Mouse (Mus musculus): ENCODE data around the gene Kdsr. TPM values are rescaled to one million over a fixed set of nuclear protein-coding genes. Genes with fewer than 3 reads are reported as not detected.

The Kdsr gene
- polyA plus RNA-seq, 1 experiment from 2014 or later, result 8.0 TPM

GRCm38 (mm10) chr1:106714530-106714981 lies 45.0 kb downstream of the Kdsr start:
- H3K36me3 ChIP-seq (replicated peaks; ENCODE audit: insufficient read depth, low read length), result no peaks in the 10 kb centered on the region
- no peak for TF ChIP-seq EP300 (IDR thresholded peaks at IDR 0.05; ENCODE audit: low read depth)
- TF ChIP-seq CTCF (IDR thresholded peaks at IDR 0.05; ENCODE audit: low read depth), result no peak
- peak overlapping the region; percentile 71 for H3K4me3 ChIP-seq (ENCODE audit: low read depth, low read length)
- WGBS (ENCODE audit: insufficient replicate concordance), result 5% methylated on average over 12 of the region's 21 CpGs
- H3K27me3 ChIP-seq (ENCODE audit: insufficient read depth, low read length), result peaks cover 25% of the 10 kb centered on the region
- ATAC-seq (peak; percentile 38; the same call in 1 of the 2 replicates), DNase-seq (no peak)
- peaks cover 7% of the 10 kb centered on the region for H3K4me1 ChIP-seq (ENCODE audit: insufficient read depth)
- H3K9ac ChIP-seq (replicated peaks), result peak overlapping the region; percentile 64
- peak overlapping the region; percentile 92 for H3K4me2 ChIP-seq (ENCODE audit: low read depth, low read length)
- no peaks in the 10 kb centered on the region for H3K9me3 ChIP-seq (ENCODE audit: low read length)
- H3K27ac ChIP-seq (ENCODE audit: low read depth), result 0 out of 2 replicates have a peak overlapping the region, but pooled peaks have one; percentile 39

GRCm38 (mm10) chr1:106713621-106714529 lies 45.7 kb downstream of the Kdsr start, which contains the start of gene Bcl2:
Gene Bcl2 (minus strand): TSS chr1:106714274.
- 1% methylated on average over 65 of the region's 95 CpGs for WGBS (ENCODE audit: insufficient replicate concordance)
- no peaks in the 10 kb centered on the region for H3K9me3 ChIP-seq (ENCODE audit: low read length)
- peak within 1 kb of the TSS; percentile 71 for H3K4me3 ChIP-seq (ENCODE audit: low read depth, low read length)
- no peaks in the 10 kb centered on the region for H3K36me3 ChIP-seq (replicated peaks; ENCODE audit: insufficient read depth, low read length)
- peak; percentile 66 for DNase-seq
- H3K27ac ChIP-seq (ENCODE audit: low read depth), result 0 out of 2 replicates have a peak within 1 kb of the TSS, but pooled peaks have one; percentile 39
- peak within 1 kb of the TSS; percentile 92 for H3K4me2 ChIP-seq (ENCODE audit: low read depth, low read length)
- peaks cover 7% of the 10 kb centered on the region for H3K4me1 ChIP-seq (ENCODE audit: insufficient read depth)
- TF ChIP-seq EP300 (IDR thresholded peaks at IDR 0.05; ENCODE audit: low read depth) (no peak), CTCF (IDR thresholded peaks at IDR 0.05; ENCODE audit: low read depth) (no peak)
- peak within 1 kb of the TSS; percentile 64 for H3K9ac ChIP-seq (replicated peaks)
- H3K27me3 ChIP-seq (ENCODE audit: insufficient read depth, low read length), result peaks cover 25% of the 10 kb centered on the region
- peak; percentile 71 for ATAC-seq

- H3K9me3 ChIP-seq (ENCODE audit: low read length), result no peaks in the 10 kb centered on the region
- peaks cover 7% of the 10 kb centered on the region for H3K4me1 ChIP-seq (ENCODE audit: insufficient read depth)
- peak overlapping the region; percentile 92 for H3K4me2 ChIP-seq (ENCODE audit: low read depth, low read length)
- peaks cover 25% of the 10 kb centered on the region for H3K27me3 ChIP-seq (ENCODE audit: insufficient read depth, low read length)
- TF ChIP-seq EP300 (IDR thresholded peaks at IDR 0.05; ENCODE audit: low read depth), result no peak
- peak; percentile 69 for TF ChIP-seq CTCF (IDR thresholded peaks at IDR 0.05; ENCODE audit: low read depth)
- no peaks in the 10 kb centered on the region for H3K36me3 ChIP-seq (replicated peaks; ENCODE audit: insufficient read depth, low read length)
- H3K9ac ChIP-seq (replicated peaks), result peak overlapping the region; percentile 44; the same call in 1 of the 2 replicates
- DNase-seq, result peak; percentile 45
- H3K4me3 ChIP-seq (ENCODE audit: low read depth, low read length), result peak overlapping the region; percentile 36
- ATAC-seq, result no peak
- no peak overlapping the region for H3K27ac ChIP-seq (ENCODE audit: low read depth)
- WGBS (ENCODE audit: insufficient replicate concordance), result 12% methylated on average over 22 of the region's 22 CpGs
Observed at GRCm38 (mm10) chr1:106712330-106712729, 47.2 kb downstream of the Kdsr start.

GRCm38 (mm10) chr1:106711356-106712125 lies 48.0 kb downstream of the Kdsr start:
- WGBS (ENCODE audit: insufficient replicate concordance), result 69% methylated on average over 12 of the region's 12 CpGs
- Histone ChIP-seq H3K4me2 (ENCODE audit: low read depth, low read length) (peak overlapping the region; percentile 92), H3K36me3 (replicated peaks; ENCODE audit: insufficient read depth, low read length) (no peaks in the 10 kb centered on the region), H3K4me3 (ENCODE audit: low read depth, low read length) (no peak overlapping the region), H3K9me3 (ENCODE audit: low read length) (no peaks in the 10 kb centered on the region), H3K4me1 (ENCODE audit: insufficient read depth) (peaks cover 7% of the 10 kb centered on the region), H3K9ac (replicated peaks) (no peak overlapping the region), H3K27ac (ENCODE audit: low read depth) (no peak overlapping the region), H3K27me3 (ENCODE audit: insufficient read depth, low read length) (peaks cover 25% of the 10 kb centered on the region)
- no peak for DNase-seq
- no peak for ATAC-seq
- TF ChIP-seq CTCF (IDR thresholded peaks at IDR 0.05; ENCODE audit: low read depth), result no peak; the same call in 1 of the 2 replicates
- no peak for TF ChIP-seq EP300 (IDR thresholded peaks at IDR 0.05; ENCODE audit: low read depth)

- peaks cover 6% of the 10 kb centered on the region for H3K4me1 ChIP-seq (ENCODE audit: insufficient read depth)
- ATAC-seq (no peak), DNase-seq (no peak)
- TF ChIP-seq CTCF (IDR thresholded peaks at IDR 0.05; ENCODE audit: low read depth) (no peak), EP300 (IDR thresholded peaks at IDR 0.05; ENCODE audit: low read depth) (peak; percentile 38; the same call in 1 of the 2 replicates)
- H3K9me3 ChIP-seq (ENCODE audit: low read length), result no peaks in the 10 kb centered on the region
- 44% methylated on average over 7 of the region's 7 CpGs for WGBS (ENCODE audit: insufficient replicate concordance)
- peaks cover 23% of the 10 kb centered on the region for H3K27me3 ChIP-seq (ENCODE audit: insufficient read depth, low read length)
- H3K27ac ChIP-seq (ENCODE audit: low read depth), result no peak overlapping the region
- no peaks in the 10 kb centered on the region for H3K36me3 ChIP-seq (replicated peaks; ENCODE audit: insufficient read depth, low read length)
- no peak overlapping the region for H3K4me2 ChIP-seq (ENCODE audit: low read depth, low read length)
- no peak overlapping the region for H3K4me3 ChIP-seq (ENCODE audit: low read depth, low read length)
- H3K9ac ChIP-seq (replicated peaks), result no peak overlapping the region
Observed at GRCm38 (mm10) chr1:106710202-106710601, 49.3 kb downstream of the Kdsr start.
